Mouse (Mus musculus): ENCODE data around the gene Mtx2.

Gene Mtx2

DNA sequence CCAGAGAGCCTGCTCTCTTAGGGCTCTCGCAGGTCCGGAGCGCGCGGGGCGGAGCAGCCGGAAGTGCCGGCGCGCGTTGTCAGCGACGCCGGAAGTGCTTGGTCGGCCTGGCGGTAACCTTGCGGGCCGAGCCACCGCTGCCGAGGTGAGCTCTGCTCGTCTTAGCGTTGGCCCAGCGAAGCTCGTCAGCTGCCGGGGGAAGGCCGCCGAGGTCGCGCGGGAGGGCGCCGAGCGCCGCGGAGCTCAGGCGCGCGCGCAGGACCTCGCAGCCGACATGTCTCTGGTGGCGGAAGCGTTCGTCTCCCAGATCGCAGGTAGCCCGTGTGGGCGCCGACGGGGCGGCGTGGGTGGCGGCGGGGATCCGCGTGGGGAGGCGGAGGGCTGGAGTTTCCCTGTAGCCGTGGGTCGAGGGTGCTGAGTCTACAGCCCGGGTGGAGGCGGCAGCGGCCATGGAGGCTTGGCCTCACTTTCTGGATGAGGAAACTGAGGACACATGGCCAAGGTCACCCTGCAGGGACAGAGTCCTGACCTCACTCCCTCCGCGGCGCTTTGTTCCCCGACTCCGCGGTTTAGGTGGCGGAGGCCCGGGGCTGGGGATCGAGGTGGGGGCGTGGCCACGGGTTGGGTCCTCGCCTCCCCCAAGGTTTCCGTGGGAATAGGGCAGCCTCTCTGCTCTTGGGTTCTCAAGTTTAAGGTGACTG is at the start of gene Mtx2:
Gene Mtx2 (plus strand): TSS at position 74 of the 701 bp plus-strand sequence.
- DNase-seq (ENCODE audit: low spot score in 2 of 2) = peak; percentile 61 to 76

DNA sequence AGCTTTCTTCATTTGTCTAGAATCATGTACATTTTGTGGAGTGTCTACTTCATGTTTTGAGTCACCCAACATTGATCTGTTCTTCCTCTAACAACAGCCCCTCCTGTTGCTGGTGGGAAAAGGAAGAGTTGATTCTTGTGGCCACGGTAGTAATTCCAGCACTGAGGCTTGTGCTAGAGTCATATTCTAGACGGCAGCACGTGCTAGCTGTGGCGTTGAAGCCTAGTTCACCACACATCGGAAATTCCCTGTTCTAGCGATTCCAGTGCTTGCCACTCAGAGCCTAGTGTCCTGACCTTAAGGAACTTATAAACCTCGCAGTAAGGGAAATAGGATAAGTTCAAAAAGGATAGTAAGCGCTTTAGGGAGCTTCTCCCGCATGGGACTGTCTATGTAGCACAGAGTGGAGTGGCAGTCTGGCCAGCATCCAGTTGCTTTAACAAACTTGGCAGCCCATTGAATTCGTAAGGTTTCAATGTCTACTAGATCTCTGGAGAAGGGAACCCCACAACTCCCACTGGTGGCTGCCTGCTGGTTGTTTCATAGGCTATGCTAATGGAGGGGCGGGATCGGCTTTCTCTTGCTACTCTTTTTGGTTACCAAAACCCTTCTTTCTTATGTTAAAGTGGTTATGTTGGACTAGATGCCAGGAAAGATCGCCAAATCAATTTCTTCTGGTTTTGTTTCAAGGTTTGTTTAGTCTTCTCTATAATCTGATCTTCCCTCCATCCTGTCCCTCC is 47.9 kb upstream of the Mtx2 start:
- DNase-seq (ENCODE audit: low spot score in 2 of 2) = no peak

DNA sequence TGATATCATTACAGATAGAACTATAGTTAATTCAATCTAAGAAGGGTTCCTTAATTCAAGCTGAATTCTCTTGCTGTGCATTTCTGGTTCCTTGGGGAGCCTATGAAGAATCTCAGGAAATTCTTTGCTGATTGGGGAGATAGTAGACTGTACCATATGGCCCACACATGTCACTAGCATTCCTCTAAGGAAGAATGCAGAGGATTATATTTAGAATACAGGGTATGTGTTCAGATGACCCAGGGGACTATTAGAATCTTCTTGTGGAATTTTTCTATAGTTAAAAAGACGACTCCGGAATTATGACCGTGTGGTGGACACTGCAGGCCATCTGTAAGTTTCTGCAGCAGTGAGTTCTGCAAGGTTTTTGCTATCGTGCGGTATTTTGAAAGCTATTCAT is 44.2 kb upstream of the Mtx2 start:
- no peak for DNase-seq (ENCODE audit: low spot score in 2 of 2)

DNA sequence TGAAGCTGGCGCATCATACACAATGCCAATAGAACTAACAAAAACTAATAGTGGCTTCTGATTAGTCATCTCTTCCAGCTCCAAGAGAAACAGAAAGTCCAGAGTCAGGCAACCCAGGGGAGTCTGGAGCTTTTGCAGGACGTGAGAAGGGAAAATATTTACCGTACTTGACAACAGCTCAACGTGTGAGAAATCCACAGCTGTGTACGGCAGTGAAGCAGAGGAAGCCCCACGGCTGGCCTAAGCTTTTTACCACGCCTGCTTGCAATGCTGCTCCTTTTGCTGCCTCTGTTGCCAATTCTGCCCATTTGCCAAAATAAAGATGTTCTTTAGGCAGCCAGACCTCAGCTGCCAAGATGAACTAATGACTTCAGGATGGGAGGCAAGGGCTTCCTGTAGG is 30.1 kb upstream of the Mtx2 start:
- DNase-seq (ENCODE audit: low spot score in 2 of 2) = no peak

DNA sequence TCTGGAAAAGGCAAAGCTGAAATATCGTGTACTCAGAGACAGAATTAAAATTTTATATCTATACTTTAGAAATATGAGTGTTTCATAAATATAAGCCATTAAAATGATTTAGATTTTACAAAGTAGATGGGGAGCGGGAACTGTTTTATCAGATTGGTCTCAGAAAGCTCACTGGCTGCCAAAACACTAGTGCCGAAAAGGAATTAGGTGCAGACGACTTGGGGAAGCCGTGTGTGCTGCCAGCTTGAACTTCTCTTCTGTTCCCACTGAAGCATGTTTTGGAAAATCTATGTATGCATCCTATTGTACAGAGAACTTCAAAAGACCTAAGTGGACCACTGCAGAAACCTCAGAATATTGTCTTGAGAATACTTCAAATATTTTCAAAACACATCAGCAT is 17.2 kb upstream of the Mtx2 start:
- DNase-seq (ENCODE audit: low spot score in 2 of 2) = no peak

DNA sequence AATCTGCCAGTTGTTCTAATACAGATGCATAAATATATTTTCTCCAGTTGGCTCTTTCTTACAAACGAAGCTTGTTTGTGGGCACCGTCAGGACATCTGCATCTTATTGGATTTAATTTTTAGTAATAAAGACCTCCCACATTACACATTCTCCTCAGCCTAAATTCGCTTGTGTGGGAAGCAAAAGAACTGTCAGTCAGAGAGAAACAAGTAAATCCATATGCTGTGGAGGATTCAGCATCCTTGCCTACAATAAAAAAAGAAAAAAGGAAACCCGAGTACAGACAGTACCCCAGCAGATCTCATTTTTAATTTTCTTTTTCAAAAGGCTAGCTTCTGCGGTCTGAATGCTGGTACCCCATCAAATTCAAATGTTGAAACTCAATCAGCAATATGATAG is 2.9 kb upstream of the Mtx2 start:
- no peak for DNase-seq (ENCODE audit: low spot score in 2 of 2)

DNA sequence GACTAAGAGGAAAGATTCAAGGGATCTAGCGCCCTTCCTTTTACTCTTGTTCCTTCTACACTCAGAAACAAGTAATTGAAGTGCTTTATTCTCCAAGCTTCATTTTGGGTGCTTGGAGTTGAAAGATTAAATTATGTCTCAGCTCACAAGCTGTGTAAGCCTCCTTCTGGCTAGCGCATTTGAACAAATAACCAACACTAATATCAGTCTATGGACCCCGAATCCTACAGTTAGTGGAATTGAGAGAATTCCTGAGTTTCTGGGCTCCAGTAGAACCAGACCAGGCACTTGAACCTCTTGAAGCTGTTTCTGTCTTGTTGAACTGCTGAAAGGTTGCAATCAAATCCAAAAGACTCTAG is 253 bp upstream of the Mtx2 start:
- DNase-seq (ENCODE audit: low spot score in 2 of 2) = no peak

DNA sequence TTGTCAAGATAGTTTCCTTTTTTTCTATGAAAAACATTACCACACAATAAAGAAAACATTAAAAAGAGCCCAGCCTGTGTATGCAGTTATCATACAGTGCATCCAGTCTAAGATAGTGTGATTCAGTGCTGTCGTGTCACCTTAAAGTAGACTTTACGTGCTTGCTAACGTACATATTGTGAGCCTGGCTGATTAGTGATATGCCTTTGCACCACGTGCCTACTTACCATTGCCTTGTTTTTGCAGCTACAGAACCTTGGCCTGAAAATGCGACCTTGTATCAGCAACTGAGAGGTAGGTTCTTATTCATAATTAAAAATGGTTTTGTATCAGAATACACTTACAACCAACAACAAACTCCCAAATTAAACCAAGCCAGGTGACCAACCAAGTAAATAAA is 21.4 kb downstream of the Mtx2 start:
- no peak for DNase-seq (ENCODE audit: low spot score in 2 of 2)

DNA sequence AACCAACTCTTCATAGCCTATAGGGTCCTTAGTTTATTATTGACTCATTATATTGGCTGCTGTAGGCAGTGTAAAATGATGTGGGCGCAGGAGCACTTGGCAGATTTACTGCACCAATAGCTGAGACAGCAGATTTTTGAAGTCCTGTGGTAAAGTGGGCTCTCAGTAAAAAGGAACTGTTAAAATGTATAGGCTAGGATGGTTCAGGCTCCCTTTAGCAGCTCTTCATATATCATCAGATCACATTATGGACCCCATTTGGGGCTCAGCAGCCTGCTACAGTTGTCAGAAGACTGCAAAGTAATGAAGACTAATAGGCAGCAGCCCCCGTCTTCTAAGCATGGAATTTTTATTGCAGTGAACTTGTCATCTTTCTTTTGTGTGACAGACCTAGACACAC is 21.9 kb downstream of the Mtx2 start:
- no peak for DNase-seq (ENCODE audit: low spot score in 2 of 2)

DNA sequence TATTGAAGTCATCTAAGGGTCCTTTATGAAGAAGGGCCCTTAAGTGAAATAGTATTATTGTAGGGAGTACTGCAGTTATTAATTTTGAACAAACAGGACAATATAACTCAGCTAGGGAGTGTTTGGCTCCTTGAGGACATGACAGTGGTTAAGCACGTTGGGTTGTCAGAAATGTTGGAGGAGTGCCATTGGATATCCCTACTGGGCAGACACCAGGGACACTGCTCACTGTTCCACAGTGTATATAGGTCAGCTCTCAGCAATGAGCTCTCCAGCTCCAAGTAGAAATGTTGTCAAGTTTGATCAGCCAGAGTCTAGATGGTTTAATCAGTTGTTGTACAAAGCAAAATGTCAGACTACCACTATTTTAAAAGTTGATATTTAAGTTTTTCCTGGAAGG is 24.4 kb downstream of the Mtx2 start:
- no peak for DNase-seq (ENCODE audit: low spot score in 2 of 2)

DNA sequence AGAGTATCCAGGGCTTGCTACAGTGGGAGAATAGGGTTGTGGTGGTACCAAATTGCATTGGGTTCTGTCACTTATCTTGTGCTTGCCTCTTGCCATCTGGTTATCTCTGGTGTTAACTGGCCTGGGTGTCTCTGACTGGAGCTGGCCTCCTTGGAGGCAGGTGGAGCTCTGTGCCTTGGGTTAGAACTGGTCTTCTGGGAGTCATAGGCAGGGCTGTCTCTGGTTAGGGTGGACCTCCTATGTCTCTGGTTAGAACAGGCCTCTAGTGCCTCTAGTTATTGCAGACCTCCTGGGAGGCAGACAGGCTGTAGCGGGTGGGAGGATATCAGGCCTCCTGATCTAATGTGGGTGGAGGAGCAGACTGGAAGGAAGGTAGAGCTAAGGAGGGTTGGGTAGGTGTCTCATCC is 36.5 kb downstream of the Mtx2 start:
- no peak for DNase-seq (ENCODE audit: low spot score in 2 of 2)

DNA sequence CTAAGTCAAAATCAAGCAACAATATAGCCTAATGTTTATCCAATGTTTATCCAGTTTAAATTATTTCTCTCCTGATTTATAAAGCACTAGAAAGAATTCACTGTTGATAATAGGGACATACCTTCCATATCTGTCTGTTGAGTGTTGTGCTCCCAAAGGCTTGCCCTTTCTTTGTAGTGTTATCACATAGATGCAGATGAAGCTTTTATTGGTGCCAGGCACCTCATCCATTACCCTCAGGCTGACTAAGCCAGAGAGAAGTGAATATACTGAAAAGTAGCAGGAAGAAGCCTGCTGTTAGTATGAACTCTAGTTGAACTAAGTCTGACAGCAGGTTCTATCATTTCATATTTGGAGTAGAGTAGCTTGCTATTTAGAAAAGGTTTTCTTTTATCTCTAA is 39.8 kb downstream of the Mtx2 start:
- no peak for DNase-seq (ENCODE audit: low spot score in 2 of 2)

DNA sequence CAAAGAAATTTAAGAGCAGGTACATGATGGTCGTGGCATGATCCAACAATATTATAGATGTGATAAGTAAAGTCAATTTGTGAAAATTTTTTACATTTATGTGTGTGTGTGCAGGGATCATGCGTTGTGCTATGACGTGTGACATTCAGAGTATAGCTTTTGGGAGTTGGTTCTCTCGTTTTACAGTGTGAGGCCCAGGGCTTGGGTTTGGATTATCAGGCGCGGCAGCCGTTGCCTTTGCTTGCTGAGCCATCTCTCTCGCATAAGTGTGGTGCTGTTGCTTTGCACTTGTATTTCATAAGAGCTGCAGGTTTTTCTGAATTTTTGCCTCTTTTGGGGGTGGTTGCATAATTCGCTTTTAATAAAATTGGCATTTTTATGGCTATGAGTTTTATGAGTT is 48.4 kb downstream of the Mtx2 start:
- DNase-seq (ENCODE audit: low spot score in 2 of 2) = no peak

DNA sequence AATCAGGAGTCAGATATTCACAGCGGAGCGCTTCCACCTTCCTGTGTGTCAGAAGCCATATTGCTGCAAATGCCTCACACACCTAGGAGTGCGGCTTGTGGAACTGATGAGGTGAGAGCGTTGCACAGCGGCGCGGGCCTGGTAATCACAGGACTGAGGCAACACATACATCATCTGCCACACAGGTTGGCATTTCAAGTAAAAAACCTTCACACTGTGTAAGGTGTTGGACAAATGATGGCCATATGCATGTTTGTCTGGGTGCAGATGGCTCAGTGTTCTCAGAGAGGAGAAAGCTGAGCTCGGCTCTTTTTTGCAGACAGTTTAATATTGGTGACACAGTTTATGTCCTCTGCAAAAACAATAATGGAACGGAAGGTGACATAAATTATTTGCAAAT is 58.8 kb downstream of the Mtx2 start:
- no peak for DNase-seq (ENCODE audit: low spot score in 2 of 2)

DNA sequence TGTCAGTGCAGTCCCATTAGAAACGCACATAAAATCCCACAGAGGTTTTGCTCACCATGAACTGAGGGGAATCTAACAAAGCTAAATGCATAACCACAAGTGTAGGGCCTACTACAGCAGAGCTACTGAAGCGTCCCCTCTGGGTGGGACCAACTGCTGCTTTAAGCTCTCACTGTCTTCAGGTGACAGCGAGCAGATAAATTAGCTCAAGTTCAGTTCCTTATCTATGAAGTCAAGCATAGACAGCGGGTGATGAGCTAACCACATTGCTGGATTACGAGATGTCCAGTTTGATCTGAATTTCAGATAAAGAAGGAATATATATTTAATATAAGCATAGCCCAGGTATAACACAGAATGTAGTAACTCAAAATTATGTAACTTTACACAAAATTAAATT is 66.3 kb downstream of the Mtx2 start:
- DNase-seq (ENCODE audit: low spot score in 2 of 2) = no peak

DNA sequence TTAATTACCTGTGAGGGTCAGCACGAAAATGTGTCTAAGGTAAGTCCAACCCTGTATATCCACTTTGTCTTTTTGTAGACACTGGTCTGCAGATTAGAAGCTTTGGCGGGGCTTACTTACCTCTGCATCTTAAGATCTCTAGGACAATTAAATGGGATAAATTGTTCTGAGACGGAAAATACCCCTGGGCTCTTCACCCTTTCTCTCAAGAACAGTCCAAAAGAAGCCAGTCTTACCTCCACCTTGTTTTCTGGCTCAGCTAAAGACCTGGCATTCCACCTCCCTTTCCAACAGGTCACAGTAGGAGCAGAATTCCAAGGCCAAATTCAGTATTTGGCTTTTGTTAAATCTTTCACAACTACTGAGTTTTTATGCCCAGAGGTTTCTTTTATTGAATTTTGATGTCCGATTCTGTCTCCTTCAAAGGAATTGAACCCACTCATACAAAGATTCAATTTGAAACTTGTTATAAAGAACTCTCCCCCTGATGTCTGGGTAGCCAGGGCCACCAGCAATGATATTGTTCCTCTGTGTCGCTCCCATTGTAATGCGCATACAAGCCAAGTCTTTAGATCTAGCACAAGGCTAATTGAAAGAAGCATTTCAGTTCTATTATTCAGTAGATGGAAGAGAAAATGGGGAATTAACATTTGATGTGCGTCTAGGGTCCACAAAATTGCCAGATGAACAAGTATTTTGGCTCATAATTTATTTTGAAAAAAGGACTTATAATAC is 67.4 kb downstream of the Mtx2 start:
- no peak for DNase-seq (ENCODE audit: low spot score in 2 of 2)

DNA sequence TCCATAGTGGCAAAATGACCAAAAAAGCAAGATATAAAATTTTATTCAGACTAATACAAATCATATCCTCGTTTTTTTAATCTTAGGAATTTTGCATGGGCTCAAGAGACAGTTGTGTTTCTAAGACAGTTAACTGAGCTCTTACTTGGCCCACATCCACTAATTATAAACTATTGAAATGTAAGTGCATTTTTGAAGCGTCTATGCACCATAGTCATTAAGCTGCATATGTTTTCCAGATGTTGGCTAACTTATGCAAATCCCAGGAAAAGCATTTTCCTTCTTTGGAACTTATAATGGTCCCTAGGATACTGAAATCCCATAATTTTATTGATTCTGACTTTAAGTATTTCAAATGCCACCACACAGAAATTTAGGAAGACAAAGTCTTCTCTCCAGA is 68.5 kb downstream of the Mtx2 start:
- no peak for DNase-seq (ENCODE audit: low spot score in 2 of 2)

DNA sequence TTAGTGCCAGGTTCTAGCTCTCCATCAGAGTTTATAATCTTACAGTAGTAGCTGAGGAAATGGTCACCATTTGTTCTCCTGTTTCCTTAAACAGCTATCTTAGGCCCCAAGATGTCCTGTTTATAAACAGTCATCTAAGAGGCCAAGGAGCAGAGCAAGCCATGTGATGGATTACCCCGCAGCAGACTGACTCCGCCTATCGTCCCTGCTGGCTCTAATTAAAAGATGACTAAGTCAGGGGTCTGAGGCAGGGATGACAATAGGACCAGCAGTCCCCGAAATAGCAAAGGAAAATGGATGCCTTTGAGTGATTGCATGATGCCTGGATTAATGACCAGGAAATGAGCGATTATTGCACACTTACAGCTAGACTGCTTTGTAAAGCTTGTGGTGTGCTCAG is 74.4 kb downstream of the Mtx2 start:
- no peak for DNase-seq (ENCODE audit: low spot score in 2 of 2)

DNA sequence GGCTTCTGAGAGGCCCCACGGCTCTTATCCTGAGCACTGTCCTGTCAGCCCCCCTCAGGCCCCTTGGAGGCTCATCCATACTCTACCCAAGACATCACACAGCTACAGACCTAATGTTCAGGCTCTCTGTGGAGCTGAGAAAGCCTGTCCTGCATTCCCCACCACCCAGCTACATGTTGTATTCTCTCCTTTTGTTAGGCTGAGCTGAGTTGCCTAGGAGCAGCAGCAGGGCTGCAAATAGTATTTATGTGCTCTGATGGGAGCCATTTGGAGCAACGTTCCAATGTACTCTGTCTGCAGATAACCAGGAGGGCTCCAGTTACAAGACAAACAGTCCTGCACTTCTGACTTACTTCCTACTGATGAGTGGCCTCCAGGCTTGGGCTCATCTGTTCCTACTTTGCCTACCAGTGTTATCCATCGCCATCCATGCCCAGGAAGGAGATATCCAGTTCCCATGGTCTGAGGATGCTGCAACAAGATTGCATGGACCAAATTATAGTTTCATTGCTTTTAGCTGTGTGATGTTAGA is 76.2 kb downstream of the Mtx2 start:
- no peak for DNase-seq (ENCODE audit: low spot score in 2 of 2)

DNA sequence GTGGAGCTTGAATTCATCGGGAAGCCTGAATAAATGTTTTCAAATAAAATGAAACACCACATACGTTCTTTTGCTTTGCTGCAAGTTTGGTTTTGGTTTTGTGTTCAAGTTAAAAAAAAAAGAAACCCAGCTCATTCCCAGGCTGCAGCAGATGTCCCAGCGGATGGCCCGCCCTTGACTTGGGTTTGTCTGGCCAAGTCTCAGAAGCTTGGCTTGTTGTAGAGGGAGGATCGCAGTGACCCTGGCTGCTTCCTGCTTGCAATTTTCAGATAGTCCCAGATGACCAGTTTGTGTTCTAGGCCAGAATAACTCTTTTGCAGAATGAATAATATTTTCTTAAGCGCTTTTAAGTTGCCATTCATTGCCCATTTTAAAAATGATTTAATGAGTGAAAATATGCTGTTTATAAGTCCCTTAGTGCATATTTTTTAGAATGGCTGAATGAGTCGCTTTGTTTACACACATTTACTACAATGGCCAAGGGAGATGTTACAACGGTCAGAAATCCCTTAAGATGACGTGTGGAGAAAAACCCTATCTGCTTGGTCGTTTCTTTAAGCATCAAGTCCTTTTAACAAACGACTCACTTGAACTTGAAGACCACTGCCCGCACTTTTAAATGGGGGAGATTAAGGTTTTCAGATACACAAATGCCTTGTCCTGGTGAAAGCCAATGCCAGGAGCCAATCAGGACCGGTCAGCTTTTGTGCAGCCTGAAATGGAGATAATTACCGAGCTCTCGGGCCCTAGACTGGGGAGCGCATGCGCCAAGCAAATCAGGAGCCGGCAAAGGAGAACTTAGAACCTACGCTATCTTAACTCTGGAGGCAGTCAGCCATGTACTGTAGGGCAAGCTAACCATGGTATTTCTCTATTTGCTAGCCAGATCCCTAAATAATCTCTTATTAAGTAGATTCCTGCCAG is 82.0 kb downstream of the Mtx2 start:
- DNase-seq (ENCODE audit: low spot score in 2 of 2) = peak; percentile 13 to 56

DNA sequence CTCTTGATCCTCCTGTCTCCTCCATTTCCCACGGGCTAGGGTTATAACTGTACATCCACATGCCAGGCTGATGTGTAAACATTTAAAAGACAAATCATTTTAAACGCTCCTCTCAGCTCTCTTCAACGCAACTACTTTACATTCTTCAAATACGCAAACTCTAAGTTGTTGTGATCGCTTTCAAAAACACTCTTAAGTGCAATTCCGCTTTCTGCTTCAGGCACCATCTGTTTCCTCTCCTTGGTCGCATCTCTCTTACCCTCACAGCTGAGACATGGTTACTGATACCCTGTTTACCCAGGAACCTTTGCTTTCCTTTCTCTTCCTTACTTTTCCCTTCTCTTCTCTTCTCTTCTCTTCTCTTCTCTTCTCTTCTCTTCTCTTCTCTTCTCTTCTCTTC is 86.4 kb downstream of the Mtx2 start:
- DNase-seq (ENCODE audit: low spot score in 2 of 2) = no peak
